Mouse (Mus musculus) spleen, adult 12 weeks (tissue): ENCODE results near the gene Gfm2.

Experiments used
- DNase-seq: peaks from one replicate; pipeline ENCODE4 v3.0.0; 2022; ENCODE audit warnings: low spot score

The Gfm2 gene

DNA sequence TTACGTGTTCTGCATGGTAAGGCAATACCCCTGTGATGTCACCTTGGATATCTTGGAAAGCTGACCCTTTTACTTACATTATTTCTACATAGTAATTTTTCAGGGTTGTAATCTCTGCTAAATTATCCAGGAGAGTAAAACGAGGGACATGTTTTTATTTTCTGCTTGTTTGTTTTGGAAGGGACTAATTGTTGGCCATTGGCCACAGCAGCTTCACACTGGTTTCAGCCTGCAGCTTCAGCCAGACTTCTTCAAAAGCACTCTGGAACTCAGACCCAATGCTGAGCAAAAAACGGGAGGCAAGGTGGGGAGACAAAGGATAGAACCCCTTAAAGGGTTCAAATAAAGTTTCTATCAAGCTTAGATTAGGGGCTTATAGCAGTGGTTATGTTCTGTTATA lies 92.4 kb downstream of the Gfm2 start:
- no peak for DNase-seq
